Mouse (Mus musculus) spleen, adult 12 weeks (tissue): ENCODE measurements around the gene Las1l.
"Not testable (repeated sequence)": the region's sequence is repeated elsewhere in the genome, so short reads cannot be mapped to it uniquely, and the experiment has no call there.

ENCODE experiments used
- DNase-seq: peaks from one replicate; pipeline ENCODE4 v3.0.0; 2022; ENCODE audit warnings: low spot score

Las1l gene

DNA sequence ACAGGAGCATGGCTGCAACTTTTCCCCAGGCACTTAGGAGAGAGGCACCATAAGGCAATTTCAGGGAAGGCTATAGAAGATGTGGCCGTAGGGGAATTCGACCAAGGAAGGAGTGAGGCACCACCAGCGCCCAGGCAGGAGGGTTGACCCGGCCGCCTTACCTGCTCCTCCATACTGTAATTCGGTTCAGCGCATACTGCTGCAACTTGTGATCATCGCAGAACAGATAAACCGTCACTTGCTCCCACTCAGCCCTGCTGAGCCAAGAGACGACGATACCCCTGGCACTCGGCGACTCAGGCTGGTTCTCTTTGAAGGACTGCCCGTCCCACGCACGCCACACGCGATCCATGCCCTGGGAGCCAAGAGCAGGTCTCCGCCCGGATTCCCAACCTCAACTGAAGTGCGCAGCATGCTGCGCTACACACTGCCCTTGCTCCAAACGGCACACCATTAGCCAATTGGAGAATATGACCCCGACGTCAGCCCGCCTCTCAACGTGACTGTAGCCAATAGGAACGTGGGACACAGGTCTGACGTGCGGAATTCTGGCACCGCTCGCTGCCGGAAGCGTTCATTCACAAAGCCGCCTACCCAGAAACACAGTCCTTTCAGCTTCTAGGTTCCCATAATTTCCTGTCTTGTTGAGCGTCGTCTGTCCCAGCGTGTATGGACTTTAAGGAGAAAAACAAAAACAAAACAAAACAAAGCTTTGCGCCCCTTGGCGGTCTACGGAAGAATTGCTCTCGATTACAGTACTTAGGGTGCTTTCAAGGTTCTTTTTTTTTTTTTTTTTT, at the start of gene Las1l:
Gene Las1l (minus strand): TSS at position 466 of the 797 bp plus-strand sequence.
- DNase-seq: peak; percentile 80

DNA sequence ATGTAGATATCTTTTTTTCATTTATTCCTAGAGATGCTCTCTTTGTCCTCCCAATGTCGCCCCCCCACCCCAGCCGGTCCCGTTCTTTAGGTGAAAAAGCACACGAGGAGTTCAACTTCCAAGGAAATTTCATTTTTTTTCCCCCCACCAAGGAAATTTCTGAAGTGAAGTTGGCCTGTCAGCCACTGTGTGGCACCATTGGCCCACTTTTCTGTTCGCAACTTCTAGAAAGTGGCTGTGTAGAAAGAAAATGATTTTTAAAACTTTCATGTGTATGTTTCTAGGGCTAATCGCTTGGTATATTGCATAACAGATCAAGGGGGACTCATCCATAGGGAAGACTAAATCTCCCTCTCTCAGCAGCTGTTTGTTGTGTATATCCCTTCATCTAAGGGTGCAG, 49.6 kb upstream of the Las1l start:
- DNase-seq: no peak

DNA sequence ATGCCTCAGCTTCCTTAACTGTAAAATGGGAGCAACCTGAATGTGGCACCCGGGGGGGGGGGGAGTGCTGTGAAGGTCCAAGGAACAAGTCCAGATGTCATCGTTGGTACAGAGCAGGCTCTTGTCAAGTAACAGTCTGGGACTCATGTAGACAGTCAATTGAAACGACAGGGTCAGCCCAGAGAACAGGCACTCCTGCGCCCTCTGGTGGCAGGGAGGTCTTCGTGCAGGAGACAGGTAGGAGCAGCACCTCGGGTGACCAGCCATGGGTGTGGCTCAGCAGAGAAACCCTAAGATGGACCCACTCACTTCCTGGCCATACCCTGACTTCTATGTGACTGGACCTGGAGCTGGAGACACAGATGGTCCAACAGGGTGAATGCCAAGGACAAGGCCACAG, 42.8 kb upstream of the Las1l start:
- DNase-seq: no peak

DNA sequence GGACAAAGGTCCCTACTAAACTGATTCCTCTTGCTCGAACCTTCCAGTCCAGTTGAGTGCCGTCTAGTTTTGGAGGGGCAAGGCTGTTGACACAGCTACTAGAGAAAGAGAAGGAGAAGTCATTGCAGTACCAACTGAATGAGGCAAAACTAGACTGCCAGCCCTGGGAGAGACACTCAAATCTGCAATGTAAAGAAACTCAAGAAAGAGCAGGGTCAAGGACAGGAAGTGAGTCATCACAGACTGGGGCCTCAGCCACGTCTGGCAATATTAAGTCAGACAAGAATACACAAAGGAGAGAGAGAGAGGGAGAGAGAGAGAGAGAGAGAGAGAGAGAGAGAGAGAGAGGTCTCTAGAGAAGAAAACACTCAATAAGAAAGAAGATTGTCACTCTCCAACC, 36.4 kb upstream of the Las1l start:
- DNase-seq: no peak

DNA sequence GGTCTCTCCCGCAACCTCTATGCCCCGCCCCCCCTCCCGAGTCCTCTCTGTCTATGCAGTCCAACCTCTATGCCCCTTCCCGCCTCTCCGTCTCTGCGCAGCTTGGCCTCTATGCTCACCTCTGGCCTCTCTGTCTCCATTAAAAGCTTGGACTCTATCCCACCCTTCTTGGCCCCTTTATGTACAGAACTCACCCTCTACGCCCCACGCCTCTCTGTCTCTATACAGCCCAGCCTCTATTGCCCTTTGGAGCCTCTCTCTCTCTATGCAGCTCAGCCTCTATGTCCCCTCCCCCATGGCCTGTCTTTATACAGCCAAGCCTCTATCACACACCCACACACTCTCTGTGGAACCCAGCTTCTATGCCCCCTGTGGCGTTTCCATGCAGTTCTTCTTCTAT, 13.2 kb upstream of the Las1l start:
- DNase-seq: no peak

DNA sequence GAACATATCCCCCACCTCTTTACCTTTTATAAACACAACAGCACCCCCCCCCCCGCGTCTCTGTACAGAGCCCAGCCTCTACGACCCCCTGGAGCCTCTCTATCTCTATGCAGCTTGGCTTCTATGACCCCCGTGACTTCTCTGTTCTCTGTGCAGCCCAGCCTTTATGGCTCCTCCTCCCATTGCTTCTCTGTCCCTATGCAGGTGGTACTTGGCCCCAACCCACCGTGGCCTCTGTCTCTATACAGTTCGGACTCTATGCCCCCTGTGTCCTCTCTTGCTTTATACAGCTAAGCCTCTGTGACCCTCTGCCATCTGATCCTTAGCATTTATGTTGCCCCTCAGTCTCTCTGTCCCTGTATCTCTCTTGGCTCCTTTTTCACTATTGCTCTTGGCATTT, 12.4 kb upstream of the Las1l start:
- no peak for DNase-seq

DNA sequence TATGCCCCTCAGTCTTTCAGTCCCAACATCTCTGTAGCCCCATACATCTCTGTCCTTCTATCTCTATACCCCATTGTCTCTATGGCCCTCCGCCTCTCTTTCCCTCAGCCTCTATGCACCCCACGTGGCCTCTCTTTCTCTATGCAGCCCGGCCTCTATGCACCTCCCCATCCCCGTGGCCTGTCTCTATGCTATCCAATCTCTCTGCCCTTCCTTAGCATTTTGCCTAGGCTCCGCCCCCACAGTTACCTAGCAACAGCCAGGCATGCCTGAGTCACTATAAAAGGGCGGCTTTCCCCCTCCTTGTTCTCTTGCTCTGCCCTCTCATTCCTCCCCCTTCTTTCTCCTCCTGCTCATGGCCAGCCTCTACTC, 11.8 kb upstream of the Las1l start:
- DNase-seq: peak; percentile 56

DNA sequence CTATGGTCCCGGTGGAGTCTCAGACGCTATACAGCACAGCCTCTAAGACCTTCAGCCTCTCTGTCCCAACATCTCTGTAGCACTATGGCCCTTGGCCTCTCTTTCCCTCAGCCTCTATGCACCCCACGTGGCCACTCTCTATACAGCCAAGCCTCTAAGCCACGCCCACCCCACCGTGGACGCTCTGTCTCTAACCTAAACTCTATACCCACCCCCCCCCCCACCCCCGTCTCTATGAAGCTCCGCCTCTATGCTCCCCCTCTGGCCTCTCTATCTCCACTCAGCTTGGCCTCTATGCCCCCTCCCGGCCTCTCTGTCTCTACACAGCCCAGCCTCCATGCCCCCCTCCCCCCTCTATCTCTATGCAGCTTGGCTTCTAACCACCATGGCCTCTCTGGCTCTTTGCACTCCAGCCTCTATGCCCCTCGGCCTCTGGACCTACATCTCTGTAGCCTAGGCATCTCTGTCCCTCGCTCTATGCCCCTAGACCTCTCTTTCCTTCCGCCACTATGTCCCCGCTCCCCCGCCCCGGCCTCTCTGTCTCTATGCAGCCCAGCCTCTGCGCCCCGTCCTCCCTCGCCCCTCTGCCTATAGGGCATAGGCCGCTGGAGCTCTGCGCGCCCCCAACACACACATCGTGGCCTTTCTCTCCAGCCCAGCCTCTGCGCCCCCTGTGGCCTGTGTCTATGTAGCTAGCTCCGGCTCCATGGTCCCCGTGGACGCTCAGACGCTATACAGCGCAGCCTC, 11.3 kb upstream of the Las1l start:
- peak; percentile 30 for DNase-seq

DNA sequence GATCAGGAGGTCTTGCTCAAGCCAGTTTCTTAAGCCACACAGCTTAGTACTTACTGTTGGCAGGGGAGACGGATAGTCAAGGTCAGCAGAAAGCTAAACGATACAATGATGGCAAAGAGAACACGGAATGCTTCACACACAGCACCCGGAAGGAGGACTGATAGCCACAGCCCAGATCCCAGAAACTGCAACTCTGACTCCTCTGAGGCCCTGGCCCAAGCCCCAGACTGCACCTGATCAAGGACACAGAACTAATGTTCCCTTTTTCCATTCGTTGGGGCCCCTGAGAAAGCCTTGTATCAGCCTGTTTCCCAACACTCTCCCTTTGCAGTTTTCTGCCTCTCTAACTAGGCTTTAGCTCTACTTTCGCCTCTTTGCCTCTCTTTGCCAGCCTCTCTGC, 8.3 kb upstream of the Las1l start:
- no peak for DNase-seq

DNA sequence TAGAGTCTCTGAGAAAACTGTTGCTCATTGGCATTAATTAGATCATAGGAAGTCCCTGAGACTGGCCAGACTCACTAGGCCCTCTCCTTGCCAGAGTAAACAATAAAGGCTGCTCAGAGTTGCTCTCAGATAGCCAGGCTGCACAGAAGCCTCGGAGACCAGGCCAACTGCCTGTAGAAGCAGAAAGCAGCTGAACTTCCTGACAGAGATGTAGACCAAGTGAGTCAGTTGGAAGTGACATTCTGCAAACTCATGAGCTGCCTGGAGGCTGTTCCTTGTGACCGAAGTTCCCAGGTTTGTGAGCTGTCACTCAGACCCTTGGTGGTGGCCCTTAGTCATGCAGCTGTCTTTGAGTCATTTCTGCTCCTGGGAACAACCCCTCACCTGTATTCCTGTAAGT, 6.6 kb upstream of the Las1l start:
- DNase-seq: no peak

DNA sequence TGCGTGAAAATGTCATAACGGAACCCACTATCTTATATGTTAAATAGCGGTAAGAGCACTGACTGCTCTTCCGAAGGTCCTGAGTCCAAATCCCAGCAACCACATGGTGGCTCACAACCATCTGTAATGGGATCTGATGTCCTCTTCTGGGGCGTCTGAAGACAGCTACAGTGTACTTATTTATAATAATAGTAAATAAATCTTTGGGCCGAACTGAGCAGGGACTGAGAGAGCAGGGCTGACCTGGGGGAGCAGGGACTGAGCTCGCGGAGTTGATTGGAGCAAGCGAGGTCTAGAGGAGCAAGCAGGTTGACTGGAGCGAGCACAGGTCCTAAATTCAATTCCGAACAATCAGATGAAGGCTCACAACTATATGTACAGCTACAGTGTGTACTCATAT, 699 bp upstream of the Las1l start:
- DNase-seq: not testable (repeated sequence)

DNA sequence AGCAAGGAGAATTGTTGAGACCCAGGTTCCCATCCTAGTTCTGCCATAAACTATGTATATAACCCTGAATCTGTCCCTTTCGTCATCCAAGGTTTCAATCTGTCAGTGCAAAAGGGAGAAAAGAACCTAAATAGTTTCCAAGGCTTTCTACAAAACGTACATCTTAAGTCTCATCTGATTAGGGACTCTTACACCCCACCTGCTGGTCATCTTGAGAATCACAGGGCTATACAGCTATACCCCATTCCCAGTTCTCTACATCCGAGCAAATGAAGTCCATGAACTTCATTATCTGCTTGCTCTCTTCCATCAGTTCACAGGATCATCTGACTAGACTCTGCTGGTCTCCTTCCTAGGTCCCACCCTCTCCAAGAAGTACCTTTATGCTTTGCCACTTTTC, 6.0 kb downstream of the Las1l start:
- DNase-seq: no peak

DNA sequence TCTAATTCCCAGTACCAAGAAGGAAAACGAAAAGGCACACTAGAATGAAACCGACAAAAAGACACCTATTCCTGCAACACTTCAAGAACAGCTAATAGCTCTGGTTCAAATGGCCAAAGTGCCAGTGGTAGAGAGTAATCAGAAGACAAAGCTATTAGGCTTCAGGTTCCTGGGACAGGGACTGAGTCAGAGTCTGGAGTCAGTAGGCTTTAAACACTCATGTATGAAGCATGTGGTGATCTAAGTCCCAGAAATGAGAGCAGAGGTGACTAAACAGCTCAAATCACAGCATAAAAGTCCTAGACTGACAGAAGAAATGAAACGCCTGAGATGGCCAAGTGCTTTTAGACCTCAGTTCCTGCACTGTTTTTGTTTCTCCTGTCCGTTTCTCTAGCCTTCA, 8.6 kb downstream of the Las1l start:
- no peak for DNase-seq

DNA sequence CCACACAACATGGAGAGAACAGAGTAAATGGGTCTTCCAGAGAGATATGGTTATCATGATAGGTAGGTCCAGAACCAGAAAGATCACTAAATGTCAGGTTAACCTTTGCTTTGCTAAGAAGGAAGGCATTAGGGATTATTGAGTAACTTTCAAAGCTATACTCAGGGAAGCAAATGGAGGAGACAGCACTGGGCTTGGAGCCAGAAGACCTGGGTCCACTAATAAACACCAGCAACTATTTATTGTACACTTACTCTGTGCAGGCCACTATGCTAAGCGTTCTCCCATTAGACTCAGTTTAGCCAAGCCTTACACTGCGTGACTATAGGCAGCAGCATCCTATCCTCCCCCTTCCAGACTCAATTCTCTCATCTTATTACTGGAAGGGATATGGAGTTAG, 11.3 kb downstream of the Las1l start:
- DNase-seq: no peak

DNA sequence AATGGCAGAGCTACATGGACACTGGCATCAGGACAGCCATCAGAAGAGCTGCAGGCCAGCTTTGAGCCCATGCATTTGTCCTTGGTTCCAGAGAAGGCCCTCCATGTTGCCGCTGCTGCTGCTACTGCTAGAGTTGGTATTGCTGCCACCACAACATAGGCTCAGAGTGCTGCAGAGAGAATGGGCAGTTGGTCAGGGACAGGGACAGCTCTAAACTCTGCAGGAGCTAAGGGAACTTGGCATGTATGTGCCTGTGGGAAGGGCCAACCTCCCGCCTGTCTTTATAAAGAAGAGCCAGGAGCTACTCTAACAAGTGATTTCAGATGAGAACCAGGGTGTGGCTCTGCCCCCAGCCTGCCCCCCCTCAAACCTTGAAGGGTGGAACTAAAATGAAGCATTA, 21.3 kb downstream of the Las1l start:
- DNase-seq: no peak

DNA sequence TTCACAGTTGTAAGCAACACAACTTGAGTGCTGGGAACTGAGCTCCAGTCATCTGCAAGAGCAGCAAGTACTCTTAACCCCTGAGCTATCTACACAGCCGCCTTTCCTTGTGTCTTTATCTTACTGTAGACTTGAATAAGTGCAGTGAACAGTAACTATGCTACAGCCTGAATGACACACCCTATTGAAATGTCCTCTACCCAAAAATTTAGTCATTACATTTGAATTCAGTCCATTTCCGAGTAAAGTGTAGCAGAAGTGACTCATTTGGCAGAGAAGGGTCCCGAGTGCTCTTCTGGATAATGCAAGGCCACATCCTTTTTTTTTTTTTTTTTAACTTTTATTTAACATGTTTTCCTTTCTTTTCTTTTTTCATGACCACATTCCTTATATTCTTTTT, 54.0 kb downstream of the Las1l start:
- DNase-seq: no peak
